Mouse (Mus musculus) C2C12 (cell line): ENCODE data around the gene Olfr92.

ENCODE experiments used
- CEBPB ChIP-seq: IDR thresholded peaks from one replicate; pipeline ENCODE4 v1.6.1; 2011; ENCODE audit warnings: low read depth, mild to moderate bottlenecking, control low read depth, moderate library complexity
- CTCF ChIP-seq: IDR thresholded peaks from one replicate; pipeline ENCODE4 v1.5.1; 2011; ENCODE audit not compliant: control insufficient read depth, insufficient read depth, insufficient read length
- MAX ChIP-seq: IDR thresholded peaks from one replicate; pipeline ENCODE4 v1.6.1; 2011; ENCODE audit warnings: mild to moderate bottlenecking, control low read depth
- MYOD1 ChIP-seq: IDR thresholded peaks from one replicate; pipeline ENCODE4 v1.6.1; 2011; ENCODE audit warnings: low read depth; ENCODE audit not compliant: control insufficient read depth, insufficient read length
- MYOG ChIP-seq: IDR thresholded peaks from one replicate; pipeline ENCODE4 v1.6.1; 2011; ENCODE audit not compliant: control insufficient read depth, insufficient read length; ENCODE audit errors: extremely low read depth
- USF1 ChIP-seq: IDR thresholded peaks from one replicate; pipeline ENCODE4 v1.6.1; 2011; ENCODE audit warnings: low read depth, mild to moderate bottlenecking, control low read depth, moderate library complexity

DNA sequence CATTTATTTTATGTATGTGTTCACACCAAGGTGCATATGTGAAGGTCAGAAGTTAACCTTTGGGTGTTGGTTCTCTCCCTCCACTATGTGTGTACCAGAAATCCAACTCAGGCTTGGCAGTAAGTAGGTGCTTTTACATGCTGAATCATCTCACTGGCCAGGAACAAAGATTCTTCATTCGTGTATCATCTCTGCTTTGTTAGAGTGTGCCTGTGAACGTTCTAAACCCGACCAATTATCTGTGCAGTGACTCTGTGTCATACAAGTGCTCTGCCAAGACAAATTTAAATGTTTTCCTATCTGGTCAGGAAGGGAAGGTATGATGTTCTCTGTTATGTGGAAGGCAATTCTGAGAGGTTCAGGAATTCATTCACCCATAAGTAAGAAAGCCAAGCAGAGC lies 58.5 kb downstream of the Olfr92 start:
- TF ChIP-seq CTCF (no peak), MYOG (no peak), CEBPB (no peak), MAX (no peak), USF1 (no peak), MYOD1 (no peak)
